Mouse (Mus musculus) ES-E14 (cell line): Measurements from ENCODE around the gene Pmepa1.

Experiments
- CHD2 ChIP-seq: IDR thresholded peaks from 2 replicates; pipeline ENCODE4 v1.6.1; 2014; ENCODE audit warnings: mild to moderate bottlenecking, low read depth, low read length, inconsistent platforms
- ZC3H11A ChIP-seq: IDR thresholded peaks from 2 replicates; pipeline ENCODE4 v1.6.1; 2012; ENCODE audit warnings: low read depth, mild to moderate bottlenecking, inconsistent platforms, low read length, borderline replicate concordance
- ZNF384 ChIP-seq: IDR thresholded peaks from 2 replicates; pipeline ENCODE4 v1.6.1; 2012; ENCODE audit warnings: low read depth, low read length, inconsistent platforms

DNA sequence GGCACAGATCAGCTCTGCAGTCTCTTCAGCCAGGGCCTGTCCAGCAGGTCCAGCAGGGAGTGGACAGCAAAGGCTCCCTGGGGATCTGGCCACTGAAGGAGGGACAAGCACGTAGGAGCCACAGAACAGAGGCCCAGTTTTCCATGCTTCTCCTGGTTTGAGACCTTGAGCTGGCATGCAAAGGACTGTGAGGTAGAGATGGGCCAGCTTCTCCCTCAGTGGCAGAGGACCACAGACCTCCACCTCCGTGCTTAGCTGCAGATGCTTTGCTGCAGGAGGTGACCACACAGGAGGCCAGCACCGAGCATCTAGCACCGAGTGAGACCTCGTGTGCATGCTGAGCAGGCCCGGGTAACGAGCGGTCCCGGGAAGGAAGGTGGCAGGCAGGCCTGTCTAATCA is 35.6 kb downstream of the Pmepa1 start:
- TF ChIP-seq ZC3H11A, result no peak
- TF ChIP-seq CHD2, result no peak
- TF ChIP-seq ZNF384, result no peak
